Mouse (Mus musculus): ENCODE data around the gene Dok1. TPM values are rescaled to one million over a fixed set of nuclear protein-coding genes. Genes with fewer than 3 reads are reported as not detected.

The Dok1 gene
- polyA plus RNA-seq, 1 experiment from 2014 or later = 13.7 TPM

DNA sequence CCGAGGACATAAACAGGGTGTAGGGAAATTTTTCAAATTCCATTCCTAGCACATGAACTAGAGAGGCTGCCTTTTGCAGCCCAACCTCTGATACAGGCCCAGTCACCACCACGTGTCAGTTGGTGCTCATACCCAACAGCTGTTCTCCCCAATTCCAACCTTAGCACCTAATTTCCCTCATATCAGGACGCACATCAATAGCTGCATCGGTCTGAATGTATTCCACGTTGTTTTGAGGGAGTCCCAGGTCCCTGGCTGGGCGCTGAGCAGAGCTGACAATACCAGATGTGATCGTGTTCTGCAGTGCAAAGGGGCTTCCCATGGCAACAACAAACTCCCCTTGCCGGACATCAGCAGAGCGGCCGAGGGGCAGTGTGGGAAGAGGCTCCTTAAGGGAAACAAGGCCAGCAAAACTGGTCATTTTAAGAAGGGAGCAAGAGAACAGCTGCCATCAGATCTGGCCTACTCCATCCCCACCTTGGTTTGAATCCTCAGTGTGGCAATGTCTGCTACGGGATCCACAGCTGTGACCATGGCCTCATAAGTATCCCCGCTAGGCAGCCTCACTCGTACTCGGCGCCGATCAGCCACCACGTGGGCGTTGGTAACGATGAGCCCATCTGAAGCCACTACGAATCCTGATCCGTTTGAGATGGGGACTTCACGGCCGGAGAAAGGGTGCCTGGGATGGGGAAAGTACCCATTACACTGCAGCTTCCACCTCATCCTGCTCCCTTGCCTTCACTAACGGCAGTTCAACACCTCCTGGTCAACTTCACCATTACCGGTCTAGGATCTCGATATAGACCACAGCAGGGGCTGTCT lies 20.1 kb upstream of the Dok1 start:
- Histone ChIP-seq H3K9ac (ENCODE audit: low read depth, low read length) (peak overlapping the region; percentile 93), H3K4me2 (ENCODE audit: low read length) (peak overlapping the region; percentile 88), H3K4me1 (replicated peaks; ENCODE audit: insufficient read depth, low read length) (peaks cover 20% of the 10 kb centered on the region), H3K27ac (peak overlapping the region; percentile 93), H3K36me3 (ENCODE audit: insufficient read depth, low read length) (peaks cover 10% of the 10 kb centered on the region; the same call in 1 of the 2 replicates), H3K27me3 (ENCODE audit: insufficient read depth, low read length) (no peaks in the 10 kb centered on the region), H3K9me3 (replicated peaks; ENCODE audit: low read length) (no peaks in the 10 kb centered on the region), H3K4me3 (replicated peaks; ENCODE audit: low read depth, low read length) (peak overlapping the region; percentile 85)
- no peak for TF ChIP-seq CTCF (IDR thresholded peaks at IDR 0.05; ENCODE audit: low read depth)
- no peak for ATAC-seq (replicated peaks; ENCODE audit: low FRiP score, low read depth)
- WGBS = 1% methylated on average over 26 of the region's 26 CpGs
- peak; percentile 85 for DNase-seq (ENCODE audit: low spot score)

DNA sequence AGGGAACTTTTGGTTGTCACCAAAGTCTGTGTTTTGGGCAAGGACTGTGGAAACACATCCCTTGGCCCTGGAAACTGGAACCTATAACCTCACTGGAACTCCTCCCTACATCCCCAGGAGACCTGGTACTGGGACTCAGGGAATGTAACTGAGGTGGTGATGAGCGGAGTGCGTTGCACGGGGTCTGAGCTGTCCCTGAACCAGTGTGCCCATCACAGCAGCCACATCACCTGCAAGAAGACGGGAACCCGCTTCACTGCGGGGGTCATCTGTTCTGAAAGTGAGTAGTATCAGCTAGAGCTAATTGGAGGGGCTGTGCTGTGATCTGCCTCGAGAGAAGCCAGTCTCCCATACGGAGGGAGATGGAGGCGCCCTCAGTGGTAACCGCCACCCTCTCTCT lies 16.1 kb upstream of the Dok1 start:
- ATAC-seq (replicated peaks; ENCODE audit: low FRiP score, low read depth) (no peak), DNase-seq (ENCODE audit: low spot score) (no peak)
- Histone ChIP-seq H3K4me3 (replicated peaks; ENCODE audit: low read depth, low read length) (no peak overlapping the region), H3K4me2 (ENCODE audit: low read length) (no peak overlapping the region), H3K9me3 (replicated peaks; ENCODE audit: low read length) (no peaks in the 10 kb centered on the region), H3K9ac (ENCODE audit: low read depth, low read length) (no peak overlapping the region), H3K36me3 (ENCODE audit: insufficient read depth, low read length) (no peaks in the 10 kb centered on the region), H3K27ac (no peak overlapping the region), H3K27me3 (ENCODE audit: insufficient read depth, low read length) (no peaks in the 10 kb centered on the region), H3K4me1 (replicated peaks; ENCODE audit: insufficient read depth, low read length) (peaks cover 10% of the 10 kb centered on the region)
- WGBS = 68% methylated on average over 10 of the region's 10 CpGs
- TF ChIP-seq CTCF (IDR thresholded peaks at IDR 0.05; ENCODE audit: low read depth) = no peak

DNA sequence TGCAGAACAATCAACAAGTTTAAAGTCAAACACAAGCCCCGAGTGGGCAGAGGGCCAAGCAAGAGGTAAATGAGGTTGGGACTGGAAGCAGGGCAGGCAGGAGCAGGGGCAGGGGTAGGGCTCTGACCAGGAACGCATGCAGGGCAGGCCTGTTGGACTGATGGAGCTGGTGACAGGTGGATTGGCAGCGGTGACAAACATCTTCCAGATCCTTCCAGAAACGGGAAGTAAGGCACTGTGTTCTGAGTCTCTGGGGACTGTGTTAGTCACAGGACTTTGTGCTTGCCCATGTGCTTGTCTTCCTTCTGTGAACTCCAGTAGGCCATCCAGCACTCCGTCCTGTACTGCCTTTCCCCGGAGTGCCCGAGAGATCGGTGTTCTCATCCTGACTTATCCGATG lies 11.5 kb upstream of the Dok1 start:
- no peak for ATAC-seq (replicated peaks; ENCODE audit: low FRiP score, low read depth)
- 75% methylated on average over 9 of the region's 9 CpGs for WGBS
- peak overlapping the region; percentile 16; the same call in 1 of the 2 replicates for H3K27ac ChIP-seq
- no peak overlapping the region for H3K4me3 ChIP-seq (replicated peaks; ENCODE audit: low read depth, low read length)
- no peak overlapping the region for H3K4me2 ChIP-seq (ENCODE audit: low read length)
- no peaks in the 10 kb centered on the region for H3K36me3 ChIP-seq (ENCODE audit: insufficient read depth, low read length)
- no peaks in the 10 kb centered on the region for H3K9me3 ChIP-seq (replicated peaks; ENCODE audit: low read length)
- no peak overlapping the region for H3K9ac ChIP-seq (ENCODE audit: low read depth, low read length)
- DNase-seq (ENCODE audit: low spot score) = no peak
- no peaks in the 10 kb centered on the region for H3K27me3 ChIP-seq (ENCODE audit: insufficient read depth, low read length)
- TF ChIP-seq CTCF (IDR thresholded peaks at IDR 0.05; ENCODE audit: low read depth) = no peak
- H3K4me1 ChIP-seq (replicated peaks; ENCODE audit: insufficient read depth, low read length) = no peaks in the 10 kb centered on the region

DNA sequence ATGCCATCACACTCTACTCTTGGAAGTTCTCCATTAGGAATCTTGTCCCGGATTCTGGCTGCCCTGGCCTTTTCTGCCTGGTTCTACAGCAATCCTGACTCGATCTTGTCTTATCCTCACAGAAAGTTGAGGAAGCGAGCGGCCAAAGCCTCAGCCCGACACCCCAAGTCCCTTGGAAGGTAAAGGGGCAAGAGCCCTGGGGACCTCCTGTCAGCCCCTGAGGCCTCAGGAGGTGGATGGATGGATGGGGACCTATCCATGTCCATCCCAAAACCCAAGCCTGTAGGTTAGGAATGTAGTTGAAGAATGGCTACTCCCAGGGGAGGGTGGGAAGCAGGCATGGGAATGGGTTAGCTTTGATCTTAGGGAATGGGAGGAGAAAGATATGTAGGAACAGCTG lies 10.7 kb upstream of the Dok1 start:
- 96% methylated on average over 5 of the region's 5 CpGs for WGBS
- Histone ChIP-seq H3K27me3 (ENCODE audit: insufficient read depth, low read length) (no peaks in the 10 kb centered on the region), H3K4me1 (replicated peaks; ENCODE audit: insufficient read depth, low read length) (no peaks in the 10 kb centered on the region), H3K4me3 (replicated peaks; ENCODE audit: low read depth, low read length) (no peak overlapping the region), H3K4me2 (ENCODE audit: low read length) (no peak overlapping the region), H3K9ac (ENCODE audit: low read depth, low read length) (no peak overlapping the region), H3K36me3 (ENCODE audit: insufficient read depth, low read length) (no peaks in the 10 kb centered on the region), H3K27ac (no peak overlapping the region), H3K9me3 (replicated peaks; ENCODE audit: low read length) (no peaks in the 10 kb centered on the region)
- TF ChIP-seq CTCF (IDR thresholded peaks at IDR 0.05; ENCODE audit: low read depth) = no peak
- DNase-seq (ENCODE audit: low spot score) = no peak
- ATAC-seq (replicated peaks; ENCODE audit: low FRiP score, low read depth) = no peak

DNA sequence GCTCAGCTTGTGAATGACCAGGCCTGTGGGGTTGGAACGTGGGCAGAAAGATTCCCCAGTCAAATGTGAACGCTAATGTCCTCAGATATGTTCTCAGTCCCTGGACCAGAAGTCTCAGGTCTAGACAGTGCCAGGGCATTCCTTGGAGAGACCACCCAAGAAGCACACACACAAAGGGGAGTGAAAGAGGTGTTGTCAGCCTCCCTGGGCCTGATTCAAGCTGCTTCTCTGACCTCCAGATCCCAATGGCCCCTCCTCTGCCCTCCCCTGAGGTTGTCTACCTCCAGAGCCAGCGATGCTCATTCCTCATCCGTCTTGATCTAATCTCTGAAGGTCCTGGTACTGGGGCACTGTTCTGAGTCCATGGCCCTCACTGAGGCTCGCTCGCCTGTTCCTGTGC lies 10.3 kb upstream of the Dok1 start:
- no peaks in the 10 kb centered on the region; the same call in none of the 2 replicates for H3K4me1 ChIP-seq (replicated peaks; ENCODE audit: insufficient read depth, low read length)
- no peak for DNase-seq (ENCODE audit: low spot score)
- WGBS = 69% methylated on average over 6 of the region's 6 CpGs

DNA sequence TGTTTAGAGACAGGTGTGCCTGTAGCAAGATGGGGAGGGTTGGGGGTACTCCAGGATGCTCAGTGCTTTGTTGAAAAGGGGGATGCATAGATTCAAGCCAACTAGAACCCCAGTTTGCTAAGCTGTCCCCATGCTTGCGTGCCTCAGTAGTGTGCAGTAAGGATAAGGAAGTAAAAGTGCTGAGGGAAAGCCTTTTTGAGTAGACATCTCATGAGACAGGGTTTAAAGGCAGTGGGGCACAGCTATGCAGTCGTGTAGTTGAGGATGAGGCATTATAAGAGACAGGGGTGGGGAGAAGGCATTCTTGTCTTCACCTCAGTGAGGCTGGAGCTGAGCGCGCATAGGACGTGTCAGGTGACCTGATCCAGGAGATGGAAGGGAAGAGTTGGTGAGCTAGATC lies 7.3 kb upstream of the Dok1 start:
- DNase-seq (ENCODE audit: low spot score) (no peak), ATAC-seq (replicated peaks; ENCODE audit: low FRiP score, low read depth) (no peak)
- Histone ChIP-seq H3K27ac (no peak overlapping the region), H3K4me1 (replicated peaks; ENCODE audit: insufficient read depth, low read length) (no peaks in the 10 kb centered on the region; the same call in none of the 2 replicates), H3K27me3 (ENCODE audit: insufficient read depth, low read length) (no peaks in the 10 kb centered on the region), H3K4me3 (replicated peaks; ENCODE audit: low read depth, low read length) (no peak overlapping the region), H3K9ac (ENCODE audit: low read depth, low read length) (no peak overlapping the region), H3K36me3 (ENCODE audit: insufficient read depth, low read length) (no peaks in the 10 kb centered on the region), H3K9me3 (replicated peaks; ENCODE audit: low read length) (no peaks in the 10 kb centered on the region), H3K4me2 (ENCODE audit: low read length) (no peak overlapping the region)
- 80% methylated on average over 5 of the region's 5 CpGs for WGBS
- TF ChIP-seq CTCF (IDR thresholded peaks at IDR 0.05; ENCODE audit: low read depth) = no peak

More for the DNA sequence above, 10.3 kb upstream of the Dok1 start:
- Histone ChIP-seq H3K36me3 (ENCODE audit: insufficient read depth, low read length) (no peaks in the 10 kb centered on the region), H3K9me3 (replicated peaks; ENCODE audit: low read length) (no peaks in the 10 kb centered on the region), H3K9ac (ENCODE audit: low read depth, low read length) (no peak overlapping the region), H3K27me3 (ENCODE audit: insufficient read depth, low read length) (no peaks in the 10 kb centered on the region), H3K4me3 (replicated peaks; ENCODE audit: low read depth, low read length) (no peak overlapping the region), H3K27ac (no peak overlapping the region), H3K4me2 (ENCODE audit: low read length) (no peak overlapping the region)
- no peak for TF ChIP-seq CTCF (IDR thresholded peaks at IDR 0.05; ENCODE audit: low read depth)
- ATAC-seq (replicated peaks; ENCODE audit: low FRiP score, low read depth) = no peak

Measured in kidney, postnatal 0 days (tissue).